Mouse (Mus musculus): ENCODE measurements at regions not wholly inside any gene's neighbourhood (a gene's known extent, or its start where the extent isn't known, plus 50 kb on each side); places are given as distances from the start of the nearest gene placed in this dataset.
A peak's percentile ranks its signal among the peaks of the same experiment; 100 is the strongest.

- Histone ChIP-seq H3K9ac (no peak overlapping the region), H3K9me3 (ENCODE audit: low read depth, low read length) (no peaks in the 10 kb centered on the region), H3K4me2 (no peak overlapping the region), H3K4me3 (ENCODE audit: low read depth, low read length) (no peak overlapping the region), H3K27me3 (ENCODE audit: insufficient read depth, low read length) (no peaks in the 10 kb centered on the region), H3K4me1 (ENCODE audit: insufficient read depth) (no peaks in the 10 kb centered on the region), H3K36me3 (ENCODE audit: insufficient read depth) (no peaks in the 10 kb centered on the region), H3K27ac (ENCODE audit: low read depth) (no peak overlapping the region)
- DNase-seq (peak; percentile 75), ATAC-seq (ENCODE audit: insufficient read depth) (peak; percentile 66; the same call in 1 of the 2 replicates)
- peak; percentile 86 for TF ChIP-seq CTCF (IDR thresholded peaks at IDR 0.05; ENCODE audit: low read depth)
- 32% methylated on average over 4 of the region's 4 CpGs for WGBS
Observed at GRCm38 (mm10) chr15:36705990-36706389, 301.6 kb downstream of the Zfp706 start.

GRCm38 (mm10) chr15:36705391-36705790 lies 302.2 kb downstream of the Zfp706 start:
- Histone ChIP-seq H3K4me3 (ENCODE audit: low read depth, low read length) (no peak overlapping the region), H3K9me3 (ENCODE audit: low read depth, low read length) (no peaks in the 10 kb centered on the region), H3K4me2 (no peak overlapping the region), H3K36me3 (ENCODE audit: insufficient read depth) (no peaks in the 10 kb centered on the region), H3K9ac (no peak overlapping the region), H3K4me1 (ENCODE audit: insufficient read depth) (no peaks in the 10 kb centered on the region), H3K27ac (ENCODE audit: low read depth) (no peak overlapping the region), H3K27me3 (ENCODE audit: insufficient read depth, low read length) (no peaks in the 10 kb centered on the region)
- 13% methylated on average over 2 of the region's 2 CpGs for WGBS
- ATAC-seq (ENCODE audit: insufficient read depth): no peak
- DNase-seq: no peak
- TF ChIP-seq CTCF (IDR thresholded peaks at IDR 0.05; ENCODE audit: low read depth): no peak

- no peak overlapping the region for H3K9ac ChIP-seq
- H3K9me3 ChIP-seq (ENCODE audit: low read depth, low read length): no peaks in the 10 kb centered on the region
- H3K27me3 ChIP-seq (ENCODE audit: insufficient read depth, low read length): no peaks in the 10 kb centered on the region
- DNase-seq: no peak
- H3K4me2 ChIP-seq: no peak overlapping the region
- no peak for ATAC-seq (ENCODE audit: insufficient read depth)
- WGBS: 32% methylated on average over 8 of the region's 8 CpGs
- no peaks in the 10 kb centered on the region for H3K4me1 ChIP-seq (ENCODE audit: insufficient read depth)
- no peak overlapping the region for H3K27ac ChIP-seq (ENCODE audit: low read depth)
- H3K36me3 ChIP-seq (ENCODE audit: insufficient read depth): no peaks in the 10 kb centered on the region
- H3K4me3 ChIP-seq (ENCODE audit: low read depth, low read length): no peak overlapping the region
- no peak for TF ChIP-seq CTCF (IDR thresholded peaks at IDR 0.05; ENCODE audit: low read depth)
Observed at GRCm38 (mm10) chr15:36701846-36702245, 305.7 kb downstream of the Zfp706 start.

- Histone ChIP-seq H3K4me2 (no peak overlapping the region), H3K9me3 (ENCODE audit: low read depth, low read length) (no peaks in the 10 kb centered on the region), H3K4me1 (ENCODE audit: insufficient read depth) (no peaks in the 10 kb centered on the region), H3K27ac (ENCODE audit: low read depth) (no peak overlapping the region), H3K36me3 (ENCODE audit: insufficient read depth) (no peaks in the 10 kb centered on the region), H3K27me3 (ENCODE audit: insufficient read depth, low read length) (no peaks in the 10 kb centered on the region), H3K4me3 (ENCODE audit: low read depth, low read length) (no peak overlapping the region), H3K9ac (no peak overlapping the region)
- no peak for TF ChIP-seq CTCF (IDR thresholded peaks at IDR 0.05; ENCODE audit: low read depth)
- 62% methylated on average over 5 of the region's 5 CpGs for WGBS
- ATAC-seq (ENCODE audit: insufficient read depth) (no peak), DNase-seq (no peak)
Observed at GRCm38 (mm10) chr15:36700196-36700595, 307.4 kb downstream of the Zfp706 start.

- H3K4me1 ChIP-seq (ENCODE audit: insufficient read depth): no peaks in the 10 kb centered on the region
- no peak for TF ChIP-seq CTCF (IDR thresholded peaks at IDR 0.05; ENCODE audit: low read depth)
- H3K4me2 ChIP-seq: peak overlapping the region; percentile 61
- peak overlapping the region; percentile 32 for H3K4me3 ChIP-seq (ENCODE audit: low read depth, low read length)
- H3K27ac ChIP-seq (ENCODE audit: low read depth): no peak overlapping the region
- peak overlapping the region; percentile 28; the same call in 1 of the 2 replicates for H3K9ac ChIP-seq
- no peaks in the 10 kb centered on the region for H3K36me3 ChIP-seq (ENCODE audit: insufficient read depth)
- no peaks in the 10 kb centered on the region for H3K27me3 ChIP-seq (ENCODE audit: insufficient read depth, low read length)
- 23% methylated on average over 14 of the region's 14 CpGs for WGBS
- ATAC-seq (ENCODE audit: insufficient read depth): peak; percentile 90
- DNase-seq: peak; percentile 76
- H3K9me3 ChIP-seq (ENCODE audit: low read depth, low read length): no peaks in the 10 kb centered on the region
Observed at GRCm38 (mm10) chr15:36695199-36696129, 312.1 kb downstream of the Zfp706 start.

- DNase-seq (no peak), ATAC-seq (ENCODE audit: insufficient read depth) (no peak)
- TF ChIP-seq CTCF (IDR thresholded peaks at IDR 0.05; ENCODE audit: low read depth): no peak
- Histone ChIP-seq H3K9me3 (ENCODE audit: low read depth, low read length) (no peaks in the 10 kb centered on the region), H3K36me3 (ENCODE audit: insufficient read depth) (no peaks in the 10 kb centered on the region), H3K27ac (ENCODE audit: low read depth) (no peak overlapping the region), H3K27me3 (ENCODE audit: insufficient read depth, low read length) (no peaks in the 10 kb centered on the region), H3K4me3 (ENCODE audit: low read depth, low read length) (no peak overlapping the region), H3K4me1 (ENCODE audit: insufficient read depth) (no peaks in the 10 kb centered on the region), H3K9ac (no peak overlapping the region), H3K4me2 (no peak overlapping the region)
- 45% methylated on average over 15 of the region's 15 CpGs for WGBS
Observed at GRCm38 (mm10) chr15:36691002-36691652, 316.4 kb downstream of the Zfp706 start.

GRCm38 (mm10) chr15:36689881-36690280 lies 317.7 kb downstream of the Zfp706 start:
- Histone ChIP-seq H3K9ac (no peak overlapping the region), H3K4me1 (ENCODE audit: insufficient read depth) (no peaks in the 10 kb centered on the region), H3K4me3 (ENCODE audit: low read depth, low read length) (no peak overlapping the region), H3K27me3 (ENCODE audit: insufficient read depth, low read length) (no peaks in the 10 kb centered on the region), H3K27ac (ENCODE audit: low read depth) (no peak overlapping the region), H3K4me2 (no peak overlapping the region), H3K36me3 (ENCODE audit: insufficient read depth) (no peaks in the 10 kb centered on the region), H3K9me3 (ENCODE audit: low read depth, low read length) (no peaks in the 10 kb centered on the region)
- DNase-seq (no peak), ATAC-seq (ENCODE audit: insufficient read depth) (no peak)
- TF ChIP-seq CTCF (IDR thresholded peaks at IDR 0.05; ENCODE audit: low read depth): no peak
- WGBS: 80% methylated on average over 7 of the region's 7 CpGs

Measured in lung, embryonic 14.5 days (tissue).